Mouse (Mus musculus) olfactory bulb, adult 2 months (tissue): ENCODE results near the gene Zfp385c. TPM values are rescaled to one million over a fixed set of nuclear protein-coding genes. Genes with fewer than 3 reads are reported as not detected.
"Not testable (repeated sequence)": the region's sequence is repeated elsewhere in the genome, so short reads cannot be mapped to it uniquely, and the experiment has no call there.

Source experiments
- H3K27ac ChIP-seq: fragments of 200-500 bp; 2 replicates; pipeline ENCODE4 v1.5.1; 2012; ENCODE audit warnings: low read depth, low read length; ENCODE audit not compliant: insufficient read depth
- H3K4me1 ChIP-seq: fragments of 200-500 bp; 2 replicates; pipeline ENCODE4 v1.6.1; 2012; ENCODE audit warnings: low read length; ENCODE audit not compliant: control insufficient read depth, insufficient read depth
- H3K4me3 ChIP-seq: fragments of 200-500 bp; 2 replicates; pipeline ENCODE4 v1.5.1; 2012; ENCODE audit warnings: mild to moderate bottlenecking, low read depth, low read length, moderate library complexity; ENCODE audit not compliant: insufficient read depth
- CTCF ChIP-seq: fragments of 200-500 bp; IDR thresholded peaks from 2 replicates; pipeline ENCODE4 v1.5.1; 2012; ENCODE audit warnings: low read depth, mild to moderate bottlenecking, low read length, moderate library complexity; ENCODE audit not compliant: insufficient read depth
- POLR2A ChIP-seq: fragments of 200-500 bp; IDR thresholded peaks from 2 replicates; pipeline ENCODE4 v1.6.1; 2012; ENCODE audit warnings: mild to moderate bottlenecking, low read depth, low read length, moderate library complexity; ENCODE audit not compliant: insufficient read depth
- WGBS: fragments of 180-500 bp; shearing (Covaris S2); methylation state at CpG from one replicate; pipeline ENCODE4 v1.1.7; 2018; 5-methylcytosine and 5-hydroxymethylcytosine counted together
- polyA plus RNA-seq: library from polyadenylated mRNA; stranded (reverse); fragments of >200 nt; gene quantifications from 2 replicates; pipeline ENCODE4 v1.2.4, GENCODE M21; 2012; ENCODE audit warnings: low replicate concordance; ENCODE audit not compliant: missing spikeins, insufficient read depth, insufficient read length

Gene Zfp385c
- polyA plus RNA-seq, 1 experiment: not detected

DNA sequence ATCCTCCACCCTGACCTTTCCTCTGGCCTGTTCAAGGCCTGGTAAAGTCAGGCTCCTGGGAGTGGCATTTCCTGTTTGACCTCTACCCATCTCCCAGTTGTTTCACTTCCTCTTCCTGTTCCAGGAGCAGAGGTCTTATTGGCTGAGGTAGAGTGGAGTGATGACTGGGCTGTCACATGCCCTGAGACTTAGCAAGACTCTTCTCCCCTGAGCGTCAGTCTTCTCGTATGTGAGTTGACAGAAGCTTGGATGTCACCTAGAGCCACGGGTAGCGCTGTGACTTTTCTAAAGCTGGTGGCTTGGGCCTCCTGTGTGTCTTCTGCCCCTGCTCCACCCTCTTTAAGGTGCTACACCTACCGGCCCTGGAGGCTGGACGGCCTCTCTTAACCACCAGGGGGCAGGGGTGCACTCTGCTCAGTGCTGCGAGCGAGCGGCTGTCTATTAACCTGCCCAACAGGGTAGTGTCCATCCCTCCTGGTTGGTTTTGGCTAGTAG lies 65.5 kb downstream of the Zfp385c start:
- TF ChIP-seq CTCF (peak; percentile 77), POLR2A (no peak)
- WGBS: 31% methylated on average over 9 of the region's 9 CpGs
- Histone ChIP-seq H3K4me3 (no peak overlapping the region), H3K4me1 (peaks cover 16% of the 10 kb centered on the region), H3K27ac (no peak overlapping the region)

- H3K27ac ChIP-seq: no peak overlapping the region
- H3K4me1 ChIP-seq: peaks cover 16% of the 10 kb centered on the region
- no peak overlapping the region for H3K4me3 ChIP-seq
- no peak for TF ChIP-seq CTCF
- no peak for TF ChIP-seq POLR2A
- 93% methylated on average over 23 of the region's 23 CpGs for WGBS
These were observed 66.2 kb downstream of the Zfp385c start for GRCm38 (mm10) chr11:100625754-100626700.

DNA sequence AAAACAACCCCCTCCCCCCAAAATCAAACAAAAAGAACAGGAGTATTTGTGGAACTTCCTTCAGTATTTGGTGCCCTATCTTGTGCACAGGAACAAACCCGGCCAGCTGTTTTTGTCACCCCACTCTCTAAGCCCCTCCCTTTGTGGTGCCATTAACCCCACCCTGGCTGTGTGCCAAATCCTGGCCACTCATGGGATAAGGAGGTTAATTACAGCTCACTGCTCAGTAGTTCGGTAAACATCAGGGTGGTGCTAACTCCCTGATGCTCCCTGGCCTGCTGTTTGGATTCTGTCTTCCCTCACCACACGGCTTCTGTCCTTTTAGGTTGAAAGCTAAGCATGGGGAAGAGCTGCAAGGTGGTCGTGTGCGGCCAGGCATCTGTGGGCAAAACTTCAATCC lies 68.4 kb downstream of the Zfp385c start:
- TF ChIP-seq POLR2A: no peak
- no peak for TF ChIP-seq CTCF
- H3K4me1 ChIP-seq: peaks cover 11% of the 10 kb centered on the region
- 34% methylated on average over 5 of the region's 5 CpGs for WGBS
- H3K4me3 ChIP-seq: no peak overlapping the region
- no peak overlapping the region for H3K27ac ChIP-seq

DNA sequence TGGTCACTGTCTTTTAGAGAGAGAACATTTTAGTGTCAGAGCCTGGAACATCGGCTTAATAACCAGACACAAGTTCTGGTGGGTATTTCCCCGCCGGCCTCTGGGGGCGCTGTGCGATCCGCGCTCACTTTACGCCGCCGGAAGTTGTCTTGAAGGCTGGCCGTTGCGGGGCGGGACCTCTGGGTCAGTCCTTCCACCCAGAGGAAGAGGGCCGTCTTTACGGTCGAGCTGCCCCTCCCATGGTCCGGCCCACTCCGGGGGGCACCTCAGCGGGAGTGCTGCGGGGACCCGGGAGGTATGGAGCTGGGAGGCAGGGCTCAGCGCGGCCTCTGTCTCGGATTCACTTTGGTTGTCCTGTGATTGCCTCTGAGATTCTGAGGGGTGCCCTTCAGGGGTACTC lies 69.5 kb downstream of the Zfp385c start:
- Histone ChIP-seq H3K27ac (peak overlapping the region; percentile 41), H3K4me3 (peak overlapping the region; percentile 69), H3K4me1 (peaks cover 8% of the 10 kb centered on the region)
- 1% methylated on average over 24 of the region's 24 CpGs for WGBS
- TF ChIP-seq POLR2A (peak; percentile 81), CTCF (peak; percentile 73)

GRCm38 (mm10) chr11:100619982-100620381 lies 72.3 kb downstream of the Zfp385c start, which contains the start of gene Dnajc7:
TSS of gene Dnajc7 (minus strand) at chr11:100620168.
- TF ChIP-seq CTCF: no peak
- no peak for TF ChIP-seq POLR2A
- Histone ChIP-seq H3K4me3 (peak within 1 kb of the TSS; percentile 75), H3K27ac (peak within 1 kb of the TSS; percentile 83), H3K4me1 (peaks cover 13% of the 10 kb centered on the region)
- WGBS: under 1% methylated on average over 11 of the region's 11 CpGs

- Histone ChIP-seq H3K27ac (peak overlapping the region; percentile 83), H3K4me3 (peak overlapping the region; percentile 75), H3K4me1 (peaks cover 13% of the 10 kb centered on the region)
- peak; percentile 7; the same call in 1 of the 2 replicates for TF ChIP-seq CTCF
- TF ChIP-seq POLR2A: 0 out of 2 replicates have a peak, but pooled peaks have one; percentile 29
- 1% methylated on average over 40 of the region's 40 CpGs for WGBS
These were observed 72.7 kb downstream of the Zfp385c start for GRCm38 (mm10) chr11:100619485-100619975.

- WGBS: under 1% methylated on average over 36 of the region's 36 CpGs
- TF ChIP-seq CTCF: no peak
- no peak for TF ChIP-seq POLR2A
- Histone ChIP-seq H3K4me1 (peaks cover 10% of the 10 kb centered on the region), H3K27ac (peak within 1 kb of the TSS; percentile 83), H3K4me3 (peak within 1 kb of the TSS; percentile 75)
These were observed 73.3 kb downstream of the Zfp385c start, which contains the start of gene Nkiras2 for GRCm38 (mm10) chr11:100618761-100619484. TSS of gene Nkiras2 (plus strand) at chr11:100619244.

DNA sequence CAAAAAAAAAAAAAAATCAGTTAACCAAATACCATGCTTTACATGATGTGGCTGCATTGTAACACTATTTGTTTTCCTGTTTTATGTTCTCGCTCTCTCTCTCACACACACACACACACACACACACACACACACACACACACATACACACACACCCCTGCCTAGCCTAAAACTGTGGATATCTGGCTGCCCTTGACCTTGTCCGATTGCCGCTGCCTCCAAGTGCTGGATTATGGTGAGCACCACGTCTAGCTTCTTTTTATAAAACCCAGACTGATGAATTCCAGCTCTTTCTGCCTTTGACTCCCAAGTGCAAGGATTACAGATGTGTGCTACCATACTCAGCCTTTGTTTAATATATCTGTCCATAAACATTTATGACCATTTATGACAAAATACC lies 74.8 kb downstream of the Zfp385c start:
- TF ChIP-seq CTCF (no peak), POLR2A (no peak)
- H3K4me3 ChIP-seq: no peak overlapping the region
- peaks cover 7% of the 10 kb centered on the region for H3K4me1 ChIP-seq
- 83% methylated on average over 4 of the region's 4 CpGs for WGBS
- H3K27ac ChIP-seq: no peak overlapping the region

GRCm38 (mm10) chr11:100616836-100617235 lies 75.4 kb downstream of the Zfp385c start:
- WGBS: 95% methylated on average over 7 of the region's 7 CpGs
- not testable (repeated sequence) for H3K4me1 ChIP-seq, H3K4me3 ChIP-seq, H3K27ac ChIP-seq
